Comparison of ENCODE assay signal across 15 mouse cellular contexts in genomic region chr5:98019396-98019795, GRCm38 (mm10).
"Had no signal": no experiment of that assay in that cellular context is flagged by ENCODE, and none has a peak within 500 bp of the region (broad histone marks: within the 10 kb centered on the region; RNA-seq: fewer than 3 reads in every experiment).

No protein-coding gene starts in this region.

- H3K27ac ChIP-seq: kidney, embryonic 15.5 days; limb, embryonic 12.5 days; liver, embryonic 14.5 days; midbrain, embryonic 13.5 days had no signal

- H3K9me3 ChIP-seq: kidney, embryonic 15.5 days; limb, embryonic 12.5 days; midbrain, embryonic 13.5 days had no signal

- H3K9ac ChIP-seq: kidney, embryonic 15.5 days; limb, embryonic 12.5 days; liver, embryonic 14.5 days; midbrain, embryonic 13.5 days had no signal

- H3K4me3 ChIP-seq: kidney, embryonic 15.5 days; limb, embryonic 12.5 days; midbrain, embryonic 13.5 days had no signal

- ATAC-seq: lung, postnatal 0 days; midbrain, embryonic 13.5 days had no signal

- H3K27me3 ChIP-seq: kidney, embryonic 15.5 days; limb, embryonic 12.5 days; midbrain, embryonic 13.5 days had no signal

- H3K36me3 ChIP-seq: midbrain, embryonic 13.5 days had no signal

- H3K4me1 ChIP-seq: kidney, embryonic 15.5 days; limb, embryonic 12.5 days; midbrain, embryonic 13.5 days had no signal

- H3K4me2 ChIP-seq: kidney, embryonic 15.5 days; limb, embryonic 12.5 days; midbrain, embryonic 13.5 days had no signal

- DNase-seq: kidney, adult 18-20 months; kidney, postnatal 36 days; layer of hippocampus, adult 9-11 months; layer of hippocampus, postnatal 36 days; liver; lung, adult 2 months; lung, postnatal 36 days; right cerebral cortex, postnatal 25 days; thymus, adult 2 months; thymus, postnatal 36 days had no signal
